18 mouse cellular contexts compared by ENCODE assay signal in the genomic region with DNA sequence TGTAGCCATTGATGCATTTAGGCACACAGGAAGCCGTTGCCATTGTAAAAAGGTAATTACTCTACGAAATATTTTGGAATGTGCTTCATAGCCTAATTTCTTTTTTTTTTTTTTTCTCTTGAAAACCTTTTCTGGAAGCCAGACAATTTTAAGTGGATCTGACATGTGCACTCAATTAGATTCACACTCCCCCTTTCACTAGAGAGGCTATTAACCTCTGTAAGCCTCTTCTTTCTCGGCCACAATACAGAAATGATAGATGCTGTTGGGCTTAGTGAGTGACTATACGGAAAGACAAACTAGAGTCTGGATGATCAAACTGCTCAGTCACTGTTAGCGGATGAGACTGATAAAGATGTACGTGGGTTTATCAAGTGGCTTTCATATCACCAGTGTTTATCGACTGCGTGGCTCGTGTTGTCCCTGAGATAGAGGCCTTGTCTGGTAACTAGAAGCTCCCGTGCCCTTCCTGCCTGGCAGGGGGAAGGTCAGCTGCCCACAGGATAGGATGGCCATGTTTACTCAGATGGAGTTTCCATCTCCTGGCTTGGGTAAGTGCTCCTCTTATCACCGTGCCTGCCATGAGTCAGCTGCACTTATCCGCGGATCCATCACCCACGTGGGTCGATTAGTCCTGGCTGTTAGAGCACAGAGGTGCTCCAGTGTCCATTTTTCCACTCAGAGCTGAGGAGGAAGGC. TPM values are rescaled to one million over a fixed set of nuclear protein-coding genes. Genes with fewer than 3 reads are reported as not detected.
A peak's percentile ranks its signal among the peaks of the same experiment; 100 is the strongest.
DNase-seq lines count a peak whose midpoint lies in the region; ATAC-seq lines count a peak whose summit lies in the region.
"Had no signal": no experiment of that assay in that cellular context is flagged by ENCODE, and none has a peak within 500 bp of the region (broad histone marks: within the 10 kb centered on the region; RNA-seq: fewer than 3 reads in every experiment).

No protein-coding gene starts in this region.

- peak overlapping the region; percentile 9 to 18; a peak in 3 of 4 replicates for H3K4me3 ChIP-seq in heart, embryonic 14.5 days (ENCODE audit: control insufficient read depth in 1 of 2, insufficient read depth in 1 of 2, low read depth in 1 of 2, low read length in 2 of 2)
- H3K4me3 ChIP-seq: embryonic facial prominence, embryonic 13.5 days; forebrain, embryonic 12.5 days; layer of hippocampus, adult 2 months had no signal

- H3K9ac ChIP-seq in heart, embryonic 14.5 days (ENCODE audit: low read length) = no peak overlapping the region; the same call in 1 of the 2 replicates
- H3K9ac ChIP-seq: embryonic facial prominence, embryonic 13.5 days; forebrain, embryonic 12.5 days had no signal

- 16% methylated on average over 15 of the region's 15 CpGs for WGBS in heart, embryonic 14.5 days

- ATAC-seq in heart, embryonic 14.5 days (ENCODE audit: insufficient number of reproducible peaks, insufficient read depth, low FRiP score, low read depth) = no peak
- ATAC-seq: hindbrain, postnatal 0 days had no signal

- no peaks in the 10 kb centered on the region for H3K27me3 ChIP-seq in heart, embryonic 14.5 days (ENCODE audit: control insufficient read depth, insufficient read depth, low read length)
- H3K27me3 ChIP-seq: embryonic facial prominence, embryonic 13.5 days; forebrain, embryonic 12.5 days had no signal

- no peaks in the 10 kb centered on the region for H3K36me3 ChIP-seq in heart, embryonic 14.5 days (ENCODE audit: control insufficient read depth, insufficient read depth, low read length)
- H3K36me3 ChIP-seq: embryonic facial prominence, embryonic 13.5 days; forebrain, embryonic 12.5 days had no signal

- peaks cover 19 to 45% of the 10 kb centered on the region in 2 experiments for H3K4me1 ChIP-seq in heart, embryonic 14.5 days (ENCODE audit: control insufficient read depth in 2 of 2, insufficient read depth in 2 of 2, low read length in 2 of 2)

- peak overlapping the region; percentile 90 for H3K4me2 ChIP-seq in heart, embryonic 14.5 days (ENCODE audit: low read length)
- H3K4me2 ChIP-seq: embryonic facial prominence, embryonic 13.5 days; forebrain, embryonic 12.5 days; midbrain, embryonic 11.5 days had no signal

- H3K9me3 ChIP-seq in heart, embryonic 14.5 days (ENCODE audit: control insufficient read depth, low read length) = no peaks in the 10 kb centered on the region
- H3K9me3 ChIP-seq: embryonic facial prominence, embryonic 13.5 days; forebrain, embryonic 12.5 days had no signal

- DNase-seq in heart, postnatal 4 days = no peak
- DNase-seq in ovary, adult 18-20 months (ENCODE audit: low spot score) = peak; percentile 73
- no peak for DNase-seq in ovary, postnatal 14 days (ENCODE audit: low spot score)
- DNase-seq in adrenal gland, postnatal 14 days = peak; percentile 41
- peak; percentile 40 for DNase-seq in skeletal muscle tissue, adult 2 months (ENCODE audit: low read depth, low spot score)
- no peak for DNase-seq in cerebellum, adult 18-20 months
- DNase-seq: cerebellum, adult 2 months; heart, postnatal 10 days; kidney, adult 8-10 months; lung, postnatal 14 days; spleen, adult 18-20 months; thymus, postnatal 36 days had no signal

- H3K27ac ChIP-seq in heart, embryonic 14.5 days (replicated peaks in 1 of 2; ENCODE audit: control insufficient read depth in 1 of 2, insufficient read depth in 1 of 2, low read depth in 2 of 2, low read length in 2 of 2) = 0 out of 4 replicates have a peak overlapping the region, but pooled peaks of 1 of the 2 experiments have one; percentile 3
- H3K27ac ChIP-seq: embryonic facial prominence, embryonic 13.5 days; forebrain, embryonic 12.5 days; hindbrain, postnatal 0 days; layer of hippocampus, adult 2 months had no signal

RNA-seq across cellular contexts. Expression of gene Rps6ka2, which starts 3.6 kb away (rescaled TPM):
- polyA plus RNA-seq in heart, embryonic 14.5 days (2014; fragmentation: Nextera tagmentation; extraction: Ambion mirVana) = 42.4 and 43.7 TPM in 2 replicates
- 10 to 100 TPM; 26.2 to 31.1 TPM for total RNA-seq in heart, postnatal 4 days (2021)
- 11.4 and 12.9 TPM in 2 replicates for total RNA-seq in adrenal gland, postnatal 14 days (2021)

Comparison
In these comparisons a context has a peak if more than half of its experiments do, and no peak if none do; other contexts are left out.
1. DNase-seq: peak in ovary, adult 18-20 months (single experiment), adrenal gland, postnatal 14 days (single experiment) and skeletal muscle tissue, adult 2 months (single experiment); none in heart, postnatal 4 days (single experiment), ovary, postnatal 14 days (single experiment) and cerebellum, adult 18-20 months (0 of 2).